Mouse (Mus musculus): Measurements from ENCODE around the gene Polr2g. TPM values are rescaled to one million over a fixed set of nuclear protein-coding genes. Genes with fewer than 3 reads are reported as not detected.

The Polr2g gene
- polyA plus RNA-seq, 1 experiment from 2014 or later, result 160 TPM

- ATAC-seq, result no peak
- H3K27me3 ChIP-seq (replicated peaks; ENCODE audit: control insufficient read depth, insufficient read depth, low read length), result no peaks in the 10 kb centered on the region
- H3K9ac ChIP-seq (replicated peaks; ENCODE audit: low read depth, low read length), result no peak overlapping the region
- peaks cover 41% of the 10 kb centered on the region for H3K36me3 ChIP-seq (ENCODE audit: control insufficient read depth, insufficient read depth)
- no peak overlapping the region for H3K27ac ChIP-seq (ENCODE audit: low read length)
- peaks cover 21% of the 10 kb centered on the region for H3K4me1 ChIP-seq (replicated peaks; ENCODE audit: control insufficient read depth, insufficient read depth, low read length)
- WGBS, result 97% methylated on average over 1 of the region's 1 CpGs
- H3K4me3 ChIP-seq (replicated peaks; ENCODE audit: low read length), result no peak overlapping the region
- H3K4me2 ChIP-seq (ENCODE audit: low read length), result no peak overlapping the region
- no peaks in the 10 kb centered on the region for H3K9me3 ChIP-seq (ENCODE audit: control insufficient read depth, low read length)
These were observed 53.0 kb downstream of the Polr2g start for GRCm38 (mm10) chr19:8745382-8745781.

Other genes starting within 250 kb of the Polr2g start
- 9.2 and 11.2 TPM in 2 replicates for gene Slc22a8, start 207.3 kb downstream of the Polr2g start, polyA plus RNA-seq (2015; fragmentation: Nextera tagmentation; extraction: Ambion mirVana)
- 9.4 and 14.0 TPM in 2 replicates for gene Slc22a6, start 180.5 kb downstream of the Polr2g start, polyA plus RNA-seq (2015; fragmentation: Nextera tagmentation; extraction: Ambion mirVana)
- 6.9 and 8.2 TPM in 2 replicates for gene Chrm1, start 134.8 kb downstream of the Polr2g start, polyA plus RNA-seq (2015; fragmentation: Nextera tagmentation; extraction: Ambion mirVana)
- gene Slc3a2, start 75.2 kb downstream of the Polr2g start, polyA plus RNA-seq (2015; fragmentation: Nextera tagmentation; extraction: Ambion mirVana), result 186 TPM in 2 replicates
- 90.6 and 109 TPM in 2 replicates for gene Wdr74, start 62.8 kb downstream of the Polr2g start, polyA plus RNA-seq (2015; fragmentation: Nextera tagmentation; extraction: Ambion mirVana)
- gene 1700092M07Rik, start 57.9 kb downstream of the Polr2g start, polyA plus RNA-seq (2015; fragmentation: Nextera tagmentation; extraction: Ambion mirVana), result 2.5 and 2.8 TPM in 2 replicates
- 129 and 136 TPM in 2 replicates for gene Stx5a, start 57.2 kb downstream of the Polr2g start, polyA plus RNA-seq (2015; fragmentation: Nextera tagmentation; extraction: Ambion mirVana)
- 200 and 218 TPM in 2 replicates for gene Nxf1, start 41.5 kb downstream of the Polr2g start, polyA plus RNA-seq (2015; fragmentation: Nextera tagmentation; extraction: Ambion mirVana)
- gene Tmem223, start 27.6 kb downstream of the Polr2g start, polyA plus RNA-seq (2015; fragmentation: Nextera tagmentation; extraction: Ambion mirVana), result 230 and 247 TPM in 2 replicates
- 27.0 and 29.1 TPM in 2 replicates for gene Tmem179b, start 24.1 kb downstream of the Polr2g start, polyA plus RNA-seq (2015; fragmentation: Nextera tagmentation; extraction: Ambion mirVana)
- gene Taf6l, start 12.2 kb downstream of the Polr2g start, polyA plus RNA-seq (2015; fragmentation: Nextera tagmentation; extraction: Ambion mirVana), result 30.8 and 32.2 TPM in 2 replicates
- 8.9 and 9.6 TPM in 2 replicates for gene Zbtb3, start 4.0 kb upstream of the Polr2g start, polyA plus RNA-seq (2015; fragmentation: Nextera tagmentation; extraction: Ambion mirVana)
- gene Ttc9c, start 20.8 kb upstream of the Polr2g start, polyA plus RNA-seq (2015; fragmentation: Nextera tagmentation; extraction: Ambion mirVana), result 71.1 and 72.1 TPM in 2 replicates
- gene Hnrnpul2, start 21.4 kb upstream of the Polr2g start, polyA plus RNA-seq (2015; fragmentation: Nextera tagmentation; extraction: Ambion mirVana), result 5.1 and 5.5 TPM in 2 replicates
- gene AC129217.1, start 31.2 kb upstream of the Polr2g start, polyA plus RNA-seq (2015; fragmentation: Nextera tagmentation; extraction: Ambion mirVana), result not detected in 2 replicates
- 88.3 and 98.7 TPM in 2 replicates for gene Bscl2, start 38.9 kb upstream of the Polr2g start, polyA plus RNA-seq (2015; fragmentation: Nextera tagmentation; extraction: Ambion mirVana)
- gene Gng3, start 40.6 kb upstream of the Polr2g start, polyA plus RNA-seq (2015; fragmentation: Nextera tagmentation; extraction: Ambion mirVana), result 258 and 306 TPM in 2 replicates
- 0.45 and 0.57 TPM in 2 replicates for gene Lrrn4cl, start 52.2 kb upstream of the Polr2g start, polyA plus RNA-seq (2015; fragmentation: Nextera tagmentation; extraction: Ambion mirVana)
- 172 and 173 TPM in 2 replicates for gene Ubxn1, start 72.9 kb upstream of the Polr2g start, polyA plus RNA-seq (2015; fragmentation: Nextera tagmentation; extraction: Ambion mirVana)
- gene Uqcc3, start 82.3 kb upstream of the Polr2g start, polyA plus RNA-seq (2015; fragmentation: Nextera tagmentation; extraction: Ambion mirVana), result 49.7 and 53.5 TPM in 2 replicates
- gene Lbhd1, start 85.2 kb upstream of the Polr2g start, polyA plus RNA-seq (2015; fragmentation: Nextera tagmentation; extraction: Ambion mirVana), result 50.0 and 51.9 TPM in 2 replicates
- not detected in 2 replicates for gene Gm49403, start 85.4 kb upstream of the Polr2g start, polyA plus RNA-seq (2015; fragmentation: Nextera tagmentation; extraction: Ambion mirVana)
- gene 1810009A15Rik, start 90.3 kb upstream of the Polr2g start, polyA plus RNA-seq (2015; fragmentation: Nextera tagmentation; extraction: Ambion mirVana), result 49.9 and 50.6 TPM in 2 replicates
- 0.34 TPM in 1 of 2 replicates, not detected in the other for gene Gm49416, start 90.3 kb upstream of the Polr2g start, polyA plus RNA-seq (2015; fragmentation: Nextera tagmentation; extraction: Ambion mirVana)
- gene Ints5, start 94.4 kb upstream of the Polr2g start, polyA plus RNA-seq (2015; fragmentation: Nextera tagmentation; extraction: Ambion mirVana), result 41.0 and 45.9 TPM in 2 replicates
- gene Ganab, start 99.5 kb upstream of the Polr2g start, polyA plus RNA-seq (2015; fragmentation: Nextera tagmentation; extraction: Ambion mirVana), result 91.7 and 95.1 TPM in 2 replicates
- 67.3 and 75.9 TPM in 2 replicates for gene B3gat3, start 121.8 kb upstream of the Polr2g start, polyA plus RNA-seq (2015; fragmentation: Nextera tagmentation; extraction: Ambion mirVana)
- gene Rom1, start 130.8 kb upstream of the Polr2g start, polyA plus RNA-seq (2015; fragmentation: Nextera tagmentation; extraction: Ambion mirVana), result 1.7 and 1.8 TPM in 2 replicates
- gene Eml3, start 131.0 kb upstream of the Polr2g start, polyA plus RNA-seq (2015; fragmentation: Nextera tagmentation; extraction: Ambion mirVana), result 9.7 and 10.5 TPM in 2 replicates
- gene Mta2, start 143.3 kb upstream of the Polr2g start, polyA plus RNA-seq (2015; fragmentation: Nextera tagmentation; extraction: Ambion mirVana), result 175 and 186 TPM in 2 replicates
- gene Tut1, start 155.3 kb upstream of the Polr2g start, polyA plus RNA-seq (2015; fragmentation: Nextera tagmentation; extraction: Ambion mirVana), result 33.6 and 35.5 TPM in 2 replicates
- gene Eef1g, start 168.5 kb upstream of the Polr2g start, polyA plus RNA-seq (2015; fragmentation: Nextera tagmentation; extraction: Ambion mirVana), result 346 and 348 TPM in 2 replicates
- 2.2 and 3.4 TPM in 2 replicates for gene Ahnak, start 190.7 kb upstream of the Polr2g start, polyA plus RNA-seq (2015; fragmentation: Nextera tagmentation; extraction: Ambion mirVana)

Data from forebrain, embryonic 16.5 days (tissue).